Mouse (Mus musculus): ENCODE measurements around the gene Trim14.
A peak's percentile ranks its signal among the peaks of the same experiment; 100 is the strongest.

The Trim14 gene

GRCm38 (mm10) chr4:46560069-46560705, 24.2 kb upstream of the Trim14 start:
- no peak for DNase-seq

GRCm38 (mm10) chr4:46558672-46559667, 23.0 kb upstream of the Trim14 start:
- DNase-seq: no peak

GRCm38 (mm10) chr4:46556933-46557332, 21.0 kb upstream of the Trim14 start:
- DNase-seq: no peak

GRCm38 (mm10) chr4:46555762-46556161, 19.8 kb upstream of the Trim14 start:
- peak; percentile 25 for DNase-seq

- DNase-seq: no peak
Measured at GRCm38 (mm10) chr4:46554295-46555069, 18.5 kb upstream of the Trim14 start.

- DNase-seq: peak; percentile 96
Measured at GRCm38 (mm10) chr4:46553864-46554263, 17.9 kb upstream of the Trim14 start.

- peak; percentile 7 for DNase-seq
Measured at GRCm38 (mm10) chr4:46550406-46550805, 14.5 kb upstream of the Trim14 start.

GRCm38 (mm10) chr4:46549979-46550378, 14.0 kb upstream of the Trim14 start:
- DNase-seq: no peak

- DNase-seq: no peak
Measured at GRCm38 (mm10) chr4:46546709-46547108, 10.8 kb upstream of the Trim14 start.

- peak; percentile 63 for DNase-seq
Measured at GRCm38 (mm10) chr4:46545498-46545897, 9.6 kb upstream of the Trim14 start.

GRCm38 (mm10) chr4:46544313-46544712, 8.4 kb upstream of the Trim14 start:
- no peak for DNase-seq

- DNase-seq: peak; percentile 59
Measured at GRCm38 (mm10) chr4:46543366-46544050, 7.6 kb upstream of the Trim14 start.

GRCm38 (mm10) chr4:46541707-46542106, 5.8 kb upstream of the Trim14 start:
- DNase-seq: no peak

GRCm38 (mm10) chr4:46539167-46539566, 3.2 kb upstream of the Trim14 start:
- DNase-seq: no peak

GRCm38 (mm10) chr4:46535094-46535830, 679 bp downstream of the Trim14 start:
- no peak for DNase-seq

- no peak for DNase-seq
Measured at GRCm38 (mm10) chr4:46533934-46534720, 1.8 kb downstream of the Trim14 start.

GRCm38 (mm10) chr4:46532926-46533325, 3.0 kb downstream of the Trim14 start:
- DNase-seq: no peak

GRCm38 (mm10) chr4:46532511-46532910, 3.4 kb downstream of the Trim14 start:
- no peak for DNase-seq

GRCm38 (mm10) chr4:46529722-46530121, 6.2 kb downstream of the Trim14 start:
- no peak for DNase-seq

- no peak for DNase-seq
Measured at GRCm38 (mm10) chr4:46527558-46527926, 8.4 kb downstream of the Trim14 start.
